Mouse (Mus musculus) cerebellum, adult 2 months (tissue): ENCODE data around the gene Mmp12.
"Not testable (repeated sequence)": the region's sequence is repeated elsewhere in the genome, so short reads cannot be mapped to it uniquely, and the experiment has no call there.

Experiments
- CTCF ChIP-seq: fragments of 200-500 bp; IDR thresholded peaks from 2 replicates; pipeline ENCODE4 v1.5.1; 2011; ENCODE audit warnings: low read depth, mild to moderate bottlenecking, control low read depth, low read length, moderate library complexity, borderline replicate concordance; ENCODE audit not compliant: insufficient read depth
- POLR2A ChIP-seq: fragments of 200-500 bp; IDR thresholded peaks from 2 replicates; pipeline ENCODE4 v1.6.1; 2011; ENCODE audit warnings: low read length, control low read depth, borderline replicate concordance; ENCODE audit not compliant: insufficient read depth

DNA sequence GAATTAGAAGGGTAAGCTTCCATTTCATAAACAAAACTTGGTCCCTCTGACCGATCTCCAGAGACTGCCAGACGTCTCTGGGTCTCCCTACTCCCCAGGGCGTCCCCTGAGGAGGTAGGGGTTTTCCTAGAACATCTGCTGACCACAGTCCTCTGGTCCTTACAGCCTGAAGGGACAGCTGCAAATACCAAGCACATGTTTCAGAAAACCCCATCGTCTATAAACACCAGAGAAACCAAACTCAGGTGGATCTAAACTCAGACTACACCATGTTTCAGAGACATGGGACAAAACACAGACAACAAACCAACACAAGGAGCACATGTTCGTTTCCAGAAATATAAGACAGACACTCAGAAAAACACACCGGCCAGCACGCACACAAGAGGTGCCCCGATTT lies 52.4 kb downstream of the Mmp12 start:
- TF ChIP-seq CTCF, POLR2A: not testable (repeated sequence)
